8 mouse cellular contexts compared by ENCODE assay signal in genomic region chr1:34866815-34867573, GRCm38 (mm10). TPM values are rescaled to one million over a fixed set of nuclear protein-coding genes. Genes with fewer than 3 reads are reported as not detected.
DNase-seq lines count a peak whose midpoint lies in the region; ATAC-seq lines count a peak whose summit lies in the region.

No protein-coding gene starts in this region.

- peak; percentile 95 for DNase-seq in ZHBTc4 (ENCODE audit: low read depth, low spot score)
- peak; percentile 95 to 96 for DNase-seq in cerebellum, postnatal 10 days
- peak; percentile 78 to 82 for DNase-seq in frontal cortex, postnatal 10 days (ENCODE audit: low spot score in 2 of 2)
- peak; percentile 85 to 90 for DNase-seq in left cerebral cortex, postnatal 10 days (ENCODE audit: extremely low spot score in 1 of 2, low spot score in 2 of 2)
- peak; percentile 89 for DNase-seq in mesoderm, embryonic 11.5 days (ENCODE audit: low read depth, low spot score)
- peak; percentile 85 for DNase-seq in right cerebral cortex, postnatal 36 days (ENCODE audit: low spot score in 2 of 2)
- DNase-seq in urinary bladder, postnatal 36 days (ENCODE audit: low spot score in 2 of 2), result peak; percentile 78 to 86

- intact Hi-C loops in left cerebral cortex, postnatal 10 days (cut with DNase I), result no loop called here

- peak; percentile 91 for ATAC-seq in inflammation-experienced regulatory T-cells, adult 6 months

RNA-seq across cellular contexts. Expression of gene Plekhb2, which starts 17.2 kb away (rescaled TPM):
- polyA plus RNA-seq in inflammation-experienced regulatory T-cells, adult 6 months (2017; shearing (Covaris generic)), result 100 to 1,000 TPM; 107 to 209 (median 120) TPM
- total RNA-seq in left cerebral cortex, postnatal 10 days (2021), result 100 to 1,000 TPM; 224 to 237 TPM

RNA-seq across cellular contexts. Expression of gene Fam168b, which starts 24.1 kb away (rescaled TPM):
- polyA plus RNA-seq in inflammation-experienced regulatory T-cells, adult 6 months (2017; shearing (Covaris generic)), result 10 to 100 TPM; 15.0 to 27.8 (median 19.4) TPM
- 100 to 1,000 TPM; 227 to 237 TPM for total RNA-seq in left cerebral cortex, postnatal 10 days (2021)

Comparison
In these comparisons a context has a peak if more than half of its experiments do, and no peak if none do; other contexts are left out.
1. Peak in every context shown above with its lines: DNase-seq and ATAC-seq.